Mouse (Mus musculus): ENCODE data around the gene Nell1.

Gene Nell1

GRCm38 (mm10) chr7:50035187-50036153 lies 60.8 kb downstream of the Nell1 start:
- intact Hi-C loops (cut with DNase I), result no loop called here

GRCm38 (mm10) chr7:50041112-50041511 lies 66.4 kb downstream of the Nell1 start:
- intact Hi-C loops (cut with DNase I), result no loop called here

- intact Hi-C loops (cut with DNase I), result no loop called here
Observed at GRCm38 (mm10) chr7:50050144-50050543, 75.5 kb downstream of the Nell1 start.

- intact Hi-C loops (cut with DNase I), result no loop called here
Observed at GRCm38 (mm10) chr7:50053704-50054103, 79.0 kb downstream of the Nell1 start.

GRCm38 (mm10) chr7:50094461-50094860 lies 119.8 kb downstream of the Nell1 start:
- intact Hi-C loops (cut with DNase I), result no loop called here

GRCm38 (mm10) chr7:50105612-50106321 lies 131.1 kb downstream of the Nell1 start:
- intact Hi-C loops (cut with DNase I), result no loop called here

GRCm38 (mm10) chr7:50107261-50107660 lies 132.6 kb downstream of the Nell1 start:
- intact Hi-C loops (cut with DNase I), result no loop called here

- intact Hi-C loops (cut with DNase I), result no loop called here
Observed at GRCm38 (mm10) chr7:50118348-50118747, 143.7 kb downstream of the Nell1 start.

- intact Hi-C loops (cut with DNase I), result no loop called here
Observed at GRCm38 (mm10) chr7:50137706-50138105, 163.0 kb downstream of the Nell1 start.

GRCm38 (mm10) chr7:50149326-50149725 lies 174.7 kb downstream of the Nell1 start:
- intact Hi-C loops (cut with DNase I), result no loop called here

GRCm38 (mm10) chr7:50150838-50151237 lies 176.2 kb downstream of the Nell1 start:
- intact Hi-C loops (cut with DNase I), result no loop called here

GRCm38 (mm10) chr7:50153618-50154017 lies 179.0 kb downstream of the Nell1 start:
- intact Hi-C loops (cut with DNase I), result no loop called here

GRCm38 (mm10) chr7:50162602-50163001 lies 187.9 kb downstream of the Nell1 start:
- intact Hi-C loops (cut with DNase I), result no loop called here

GRCm38 (mm10) chr7:50168778-50169177 lies 194.1 kb downstream of the Nell1 start:
- intact Hi-C loops (cut with DNase I), result no loop called here

- intact Hi-C loops (cut with DNase I), result no loop called here
Observed at GRCm38 (mm10) chr7:50186306-50186705, 211.6 kb downstream of the Nell1 start.

- intact Hi-C loops (cut with DNase I), result no loop called here
Observed at GRCm38 (mm10) chr7:50193955-50194354, 219.3 kb downstream of the Nell1 start.

- intact Hi-C loops (cut with DNase I), result no loop called here
Observed at GRCm38 (mm10) chr7:50195080-50195611, 220.5 kb downstream of the Nell1 start.

- intact Hi-C loops (cut with DNase I), result no loop called here
Observed at GRCm38 (mm10) chr7:50205268-50205667, 230.6 kb downstream of the Nell1 start.

- intact Hi-C loops (cut with DNase I), result no loop called here
Observed at GRCm38 (mm10) chr7:50210678-50211251, 236.1 kb downstream of the Nell1 start.

GRCm38 (mm10) chr7:50221849-50222248 lies 247.2 kb downstream of the Nell1 start:
- intact Hi-C loops (cut with DNase I), result no loop called here

- intact Hi-C loops (cut with DNase I), result no loop called here
Observed at GRCm38 (mm10) chr7:50226621-50227020, 252.0 kb downstream of the Nell1 start.

- intact Hi-C loops (cut with DNase I), result no loop called here
Observed at GRCm38 (mm10) chr7:50228273-50228672, 253.6 kb downstream of the Nell1 start.
